Mouse (Mus musculus) T-cell, adult 2 months (primary cell): Measurements from ENCODE around the gene Abhd13.

Source experiments
- DNase-seq: peaks from one replicate; pipeline ENCODE4 v3.0.0; 2022; ENCODE audit warnings: low spot score

Abhd13 gene

DNA sequence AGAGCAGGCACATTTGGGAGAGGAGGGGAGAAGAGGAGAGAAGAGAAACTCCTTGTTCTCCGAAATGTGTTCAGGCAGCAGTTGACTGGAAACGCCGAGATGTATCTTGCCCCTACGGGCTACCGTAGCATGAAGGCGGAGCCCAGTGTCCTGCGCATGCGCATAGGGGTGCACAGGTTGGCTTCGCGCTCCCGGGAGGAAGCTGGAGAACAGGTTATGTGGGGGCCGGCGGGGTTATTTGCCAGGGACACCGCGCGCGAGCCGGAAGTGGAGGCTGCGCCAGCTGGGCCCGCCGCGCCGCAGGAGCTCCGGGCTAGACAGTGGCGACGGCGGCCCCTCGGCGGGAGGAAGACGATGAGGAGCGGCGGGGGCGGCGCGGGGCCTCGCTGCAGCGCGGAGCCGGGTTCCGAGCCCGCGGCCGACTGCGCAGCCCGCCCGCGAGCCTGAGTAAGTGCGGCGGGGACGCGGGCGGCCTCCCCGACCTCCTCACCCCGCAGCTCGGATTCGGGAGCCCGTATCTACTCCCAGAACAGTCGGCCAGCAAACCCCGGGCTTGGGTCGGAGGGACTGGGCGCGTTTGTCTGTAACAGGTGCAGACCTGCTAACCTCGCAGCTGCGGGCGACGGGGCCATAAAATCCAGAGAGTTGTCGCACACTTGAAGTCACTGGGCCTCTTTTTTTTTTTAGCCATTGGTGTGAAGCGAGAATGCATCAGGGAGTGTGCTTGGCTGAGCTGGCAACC, at the start of gene Abhd13, which contains the start of gene Lig4:
Gene Abhd13, plus strand, starts transcription at position 135 of the 742 bp plus-strand sequence.
Gene Lig4, minus strand, starts transcription at position 114 of the 742 bp plus-strand sequence.
- peak; percentile 98 for DNase-seq

GRCm38 (mm10) chr8:9929746-9930445, 47.6 kb upstream of the Abhd13 start:
- no peak for DNase-seq

GRCm38 (mm10) chr8:9932711-9933110, 44.8 kb upstream of the Abhd13 start:
- DNase-seq = no peak

- no peak for DNase-seq
These were observed 42.5 kb upstream of the Abhd13 start for GRCm38 (mm10) chr8:9934891-9935565.

DNA sequence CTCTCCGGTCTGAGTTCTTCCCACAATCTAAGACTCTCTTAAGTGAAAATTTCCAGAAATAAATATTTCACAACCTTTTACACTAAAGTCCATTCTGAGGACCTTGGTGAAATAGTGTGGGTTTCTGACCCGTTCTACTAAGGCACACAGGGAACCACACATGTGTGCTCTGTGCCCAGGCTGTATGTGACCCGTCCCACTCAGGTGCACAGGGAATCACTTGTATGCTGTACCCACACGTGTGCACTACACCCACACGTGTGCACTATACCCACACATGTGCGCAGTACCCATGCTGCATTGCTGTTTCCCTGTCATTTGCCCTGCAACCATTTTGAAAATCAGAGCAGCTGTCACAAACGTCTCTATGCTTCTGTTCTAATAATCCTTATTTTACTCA, 41.9 kb upstream of the Abhd13 start:
- no peak for DNase-seq

- DNase-seq = no peak
These were observed 28.2 kb upstream of the Abhd13 start for GRCm38 (mm10) chr8:9949134-9949890.

GRCm38 (mm10) chr8:9958338-9958737, 19.2 kb upstream of the Abhd13 start:
- DNase-seq = no peak

DNA sequence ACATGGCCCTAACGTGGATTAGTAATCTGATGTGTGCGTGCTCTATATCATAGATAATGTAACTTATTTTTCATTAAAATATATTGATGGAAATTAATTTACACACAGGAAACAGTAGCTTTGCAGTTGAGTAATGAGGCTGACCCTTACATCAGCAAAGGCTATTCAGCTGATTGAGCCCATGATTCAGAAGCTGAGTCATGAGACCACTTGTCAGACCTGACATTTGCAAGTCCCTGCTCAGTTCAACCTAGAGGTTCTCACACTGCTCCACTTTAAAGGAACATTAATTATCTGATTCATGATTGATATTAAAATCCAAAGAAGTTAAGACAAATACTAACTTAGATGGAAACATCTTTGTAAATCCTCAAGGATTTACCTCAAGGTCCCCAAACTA, 17.6 kb upstream of the Abhd13 start:
- DNase-seq = no peak

DNA sequence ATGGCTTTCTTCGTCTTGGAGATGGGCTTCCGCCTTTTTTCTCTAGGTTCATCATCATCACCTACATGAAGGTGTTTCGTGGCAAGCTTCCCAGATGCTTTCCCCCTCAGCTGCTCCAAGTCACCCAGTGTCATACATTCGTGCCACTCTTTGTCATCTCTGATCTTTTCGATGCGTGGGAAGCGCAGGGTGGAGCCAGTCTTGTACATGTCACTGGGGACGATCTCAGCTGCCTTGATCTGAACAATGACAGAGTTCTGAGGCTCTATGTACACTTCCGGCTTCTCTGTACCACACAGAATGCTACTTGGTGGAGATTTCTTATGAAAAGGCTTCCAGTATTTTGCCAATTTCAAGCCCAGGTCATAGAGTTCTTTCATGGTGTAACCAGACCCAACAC, 5.6 kb upstream of the Abhd13 start:
- peak; percentile 50 for DNase-seq

GRCm38 (mm10) chr8:9975276-9975675, 2.2 kb upstream of the Abhd13 start:
- DNase-seq = no peak

GRCm38 (mm10) chr8:9975898-9976611, 1.5 kb upstream of the Abhd13 start:
- peak; percentile 99 for DNase-seq

DNA sequence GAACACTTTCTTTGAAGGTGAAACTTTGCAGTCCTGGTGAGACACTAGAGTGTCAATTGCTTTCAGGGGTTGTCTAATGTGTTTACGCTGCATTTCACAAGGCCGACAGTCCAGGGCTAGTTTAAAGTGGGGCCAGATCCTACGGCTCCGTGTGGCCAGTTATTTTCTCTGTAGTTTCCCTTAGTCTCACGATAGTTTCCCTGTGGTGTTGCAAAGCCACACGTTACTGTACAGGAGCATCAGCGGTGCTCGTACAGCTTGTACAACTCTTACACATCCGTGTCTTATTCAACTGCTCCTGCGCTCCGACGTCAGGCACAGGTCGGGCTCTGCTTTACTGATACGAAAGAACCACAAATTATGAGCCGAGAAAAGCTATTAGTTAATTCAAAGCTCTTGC, 491 bp upstream of the Abhd13 start:
- no peak for DNase-seq

GRCm38 (mm10) chr8:9978475-9979230, 1.1 kb downstream of the Abhd13 start:
- no peak for DNase-seq

GRCm38 (mm10) chr8:9979746-9980145, 2.2 kb downstream of the Abhd13 start:
- no peak for DNase-seq

GRCm38 (mm10) chr8:9980188-9980587, 2.7 kb downstream of the Abhd13 start:
- no peak for DNase-seq

- no peak for DNase-seq
These were observed 26.6 kb downstream of the Abhd13 start for GRCm38 (mm10) chr8:10004115-10004514.

DNA sequence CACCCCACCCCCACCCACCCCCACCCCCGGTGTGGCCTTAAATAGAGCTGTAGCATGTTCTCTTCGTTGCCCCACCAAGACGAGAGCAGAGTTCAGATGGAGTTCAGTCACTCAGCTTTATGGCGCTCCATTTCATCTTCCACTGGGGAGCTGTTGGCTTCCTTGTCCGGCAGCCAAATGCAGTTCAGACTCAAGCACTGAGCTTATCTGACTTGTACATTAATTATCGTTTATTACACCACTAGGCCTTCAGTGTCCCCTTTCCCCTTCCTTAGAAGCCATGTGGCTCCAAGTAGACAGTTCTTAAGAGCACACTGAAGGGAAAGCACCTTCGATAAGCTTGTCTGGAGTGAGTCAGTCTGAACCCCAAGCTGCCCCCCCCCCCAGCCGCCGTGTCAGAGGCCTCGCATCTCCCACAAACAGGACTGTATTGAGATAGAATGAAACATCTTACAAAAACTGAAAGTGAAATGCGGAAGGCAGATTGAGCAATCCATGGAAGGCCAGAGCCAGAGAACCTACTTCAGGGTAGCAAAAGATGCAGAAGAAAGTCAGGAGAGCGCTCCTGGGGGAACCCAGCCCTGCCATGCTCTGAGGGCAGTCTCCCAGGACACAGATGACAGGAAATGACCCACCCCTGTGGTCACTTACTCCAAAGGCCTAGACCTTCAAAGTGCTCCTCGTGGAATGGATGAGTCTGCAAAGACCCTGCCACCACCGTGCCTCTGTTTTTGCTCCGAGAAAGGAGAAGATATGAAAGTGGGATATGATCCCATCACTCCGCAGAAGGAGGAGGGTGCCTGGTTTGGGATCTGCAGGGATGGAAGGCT, 28.9 kb downstream of the Abhd13 start, which contains the start of gene Tnfsf13b:
Gene Tnfsf13b, plus strand, starts transcription at position 312 of the 830 bp plus-strand sequence.
- no peak for DNase-seq

DNA sequence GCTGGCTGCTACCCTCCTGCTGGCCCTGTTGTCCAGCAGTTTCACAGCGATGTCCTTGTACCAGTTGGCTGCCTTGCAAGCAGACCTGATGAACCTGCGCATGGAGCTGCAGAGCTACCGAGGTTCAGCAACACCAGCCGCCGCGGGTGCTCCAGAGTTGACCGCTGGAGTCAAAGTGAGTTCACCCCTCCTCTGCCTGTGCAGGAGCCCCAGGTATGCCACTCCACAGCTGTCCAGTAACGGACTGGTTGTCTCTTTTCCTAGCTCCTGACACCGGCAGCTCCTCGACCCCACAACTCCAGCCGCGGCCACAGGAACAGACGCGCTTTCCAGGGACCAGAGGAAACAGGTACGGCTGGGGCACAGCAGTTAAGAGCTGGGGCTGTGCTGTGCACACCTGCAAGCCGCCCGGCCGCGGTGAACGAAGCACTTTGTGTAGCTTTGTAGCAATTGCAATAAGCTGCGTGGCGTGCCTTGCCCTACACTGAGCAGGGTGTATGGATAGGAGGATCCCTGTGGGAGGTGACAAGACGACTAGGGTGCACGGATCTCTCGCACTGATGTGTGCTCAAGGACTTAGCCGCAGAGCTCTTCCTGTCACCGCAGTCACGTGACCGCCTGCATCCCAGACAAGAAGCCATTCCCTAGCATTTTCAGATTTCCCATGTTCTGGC, 29.6 kb downstream of the Abhd13 start:
- no peak for DNase-seq

- DNase-seq = no peak
These were observed 30.1 kb downstream of the Abhd13 start for GRCm38 (mm10) chr8:10007660-10008028.
